Mouse (Mus musculus): ENCODE results near the gene Rassf10. TPM values are rescaled to one million over a fixed set of nuclear protein-coding genes. Genes with fewer than 3 reads are reported as not detected.

The Rassf10 gene
- polyA plus RNA-seq, 1 experiment from 2014 or later, result 6.8 TPM

DNA sequence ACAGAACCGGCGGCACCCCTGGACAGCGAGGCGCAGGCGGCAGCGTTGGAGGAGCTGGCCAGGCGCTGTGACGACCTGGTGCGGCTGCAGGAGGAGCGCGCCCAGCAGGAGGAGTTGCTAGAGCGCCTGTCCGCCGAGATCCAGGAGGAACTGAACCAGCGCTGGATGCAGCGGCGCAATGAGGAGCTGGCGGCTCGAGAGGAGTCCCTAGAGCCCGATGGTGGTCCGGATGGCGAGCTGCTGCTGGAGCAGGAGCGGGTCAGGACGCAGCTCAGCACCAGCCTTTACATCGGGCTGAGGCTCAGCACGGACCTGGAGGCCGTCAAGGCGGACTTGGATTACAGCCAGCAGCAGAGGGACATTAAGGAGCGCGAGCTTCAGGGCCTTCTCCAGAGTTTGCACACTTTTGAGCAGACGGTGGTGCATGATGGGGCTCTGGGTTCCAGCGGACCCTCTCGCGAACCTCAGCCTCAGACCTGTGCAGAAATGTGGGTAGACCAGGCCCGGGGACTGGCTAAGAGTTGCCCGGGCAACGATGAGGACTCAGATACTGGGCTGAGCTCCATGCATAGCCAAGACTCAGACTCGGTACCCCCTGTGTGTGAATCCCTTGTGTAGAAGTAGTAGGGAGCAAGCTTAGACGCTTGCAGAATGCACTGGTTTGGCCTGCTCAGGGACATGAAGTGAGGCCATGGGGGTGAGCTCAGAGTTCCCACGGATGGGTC lies 1.5 kb downstream of the Rassf10 start:
- Histone ChIP-seq H3K36me3 (ENCODE audit: control insufficient read depth, insufficient read depth, low read length) (no peaks in the 10 kb centered on the region), H3K9ac (ENCODE audit: low read length) (peak overlapping the region; percentile 72), H3K27ac (replicated peaks) (peak overlapping the region; percentile 67), H3K27me3 (ENCODE audit: control insufficient read depth, insufficient read depth, low read length) (no peaks in the 10 kb centered on the region; the same call in 1 of the 2 replicates), H3K4me1 (replicated peaks; ENCODE audit: control insufficient read depth, insufficient read depth) (no peaks in the 10 kb centered on the region; the same call in 1 of the 2 replicates), H3K4me3 (ENCODE audit: low read depth, low read length) (peak overlapping the region; percentile 58), H3K4me2 (replicated peaks; ENCODE audit: low read depth) (peak overlapping the region; percentile 86), H3K9me3 (ENCODE audit: control insufficient read depth, low read length) (no peaks in the 10 kb centered on the region)
- WGBS, result 4% methylated on average over 40 of the region's 40 CpGs
- DNase-seq (ENCODE audit: low spot score), result peak; percentile 71
- peak; percentile 35 for ATAC-seq (ENCODE audit: low FRiP score, low TSS enrichment)
- TF ChIP-seq CTCF (IDR thresholded peaks at IDR 0.05; ENCODE audit: low read depth), result peak; percentile 67
- no peak for TF ChIP-seq EP300 (optimal IDR thresholded peaks at IDR 0.05)

DNA sequence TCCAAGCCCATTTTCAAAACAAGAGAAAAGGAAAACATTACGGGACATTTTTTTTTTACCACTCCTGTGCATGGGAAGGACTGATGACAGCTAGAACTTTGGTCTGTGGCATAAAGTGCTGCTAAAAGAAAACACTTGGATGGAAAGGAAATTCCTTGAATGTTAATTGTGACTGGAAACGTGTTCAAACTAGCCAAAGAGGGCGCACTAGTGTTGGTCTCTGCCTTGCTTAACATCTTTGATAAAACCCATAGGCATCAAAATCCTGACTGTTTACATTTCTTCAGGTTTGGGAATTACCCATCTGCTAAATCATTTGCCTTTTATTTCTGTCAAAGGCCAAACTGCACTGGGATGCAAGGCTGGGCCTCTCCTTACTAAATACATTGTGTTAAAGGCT lies 2.2 kb downstream of the Rassf10 start:
- H3K36me3 ChIP-seq (ENCODE audit: control insufficient read depth, insufficient read depth, low read length), result no peaks in the 10 kb centered on the region
- TF ChIP-seq CTCF (IDR thresholded peaks at IDR 0.05; ENCODE audit: low read depth) (peak; percentile 60), EP300 (optimal IDR thresholded peaks at IDR 0.05) (no peak)
- peak overlapping the region; percentile 58 for H3K4me3 ChIP-seq (ENCODE audit: low read depth, low read length)
- no peaks in the 10 kb centered on the region; the same call in 1 of the 2 replicates for H3K4me1 ChIP-seq (replicated peaks; ENCODE audit: control insufficient read depth, insufficient read depth)
- H3K27me3 ChIP-seq (ENCODE audit: control insufficient read depth, insufficient read depth, low read length), result no peaks in the 10 kb centered on the region; the same call in 1 of the 2 replicates
- 30% methylated on average over 3 of the region's 3 CpGs for WGBS
- no peak for DNase-seq (ENCODE audit: low spot score)
- peak overlapping the region; percentile 67 for H3K27ac ChIP-seq (replicated peaks)
- no peaks in the 10 kb centered on the region for H3K9me3 ChIP-seq (ENCODE audit: control insufficient read depth, low read length)
- ATAC-seq (ENCODE audit: low FRiP score, low TSS enrichment), result no peak
- H3K4me2 ChIP-seq (replicated peaks; ENCODE audit: low read depth), result peak overlapping the region; percentile 86
- no peak overlapping the region; the same call in 1 of the 2 replicates for H3K9ac ChIP-seq (ENCODE audit: low read length)

DNA sequence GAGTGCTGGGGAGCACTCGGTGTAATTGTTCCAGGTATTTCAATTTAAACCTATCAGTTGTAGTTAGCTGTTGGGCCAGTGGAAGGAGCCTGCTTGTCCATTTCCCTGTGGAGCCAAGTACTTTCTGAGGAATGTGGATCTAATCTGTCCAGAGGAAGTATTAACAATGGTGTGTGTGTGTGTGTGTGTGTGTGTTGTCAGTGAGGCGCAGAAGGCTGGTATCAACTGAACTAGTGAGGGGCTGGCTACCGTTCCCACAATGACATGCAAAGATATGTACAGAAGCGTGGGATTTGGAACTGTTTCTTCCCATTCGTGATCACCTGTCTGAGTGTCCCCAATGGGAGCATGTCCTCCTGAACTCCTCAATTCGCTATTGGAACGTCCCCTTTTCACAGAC lies 3.2 kb downstream of the Rassf10 start:
- Histone ChIP-seq H3K27ac (replicated peaks) (no peak overlapping the region), H3K4me2 (replicated peaks; ENCODE audit: low read depth) (peak overlapping the region; percentile 86), H3K27me3 (ENCODE audit: control insufficient read depth, insufficient read depth, low read length) (no peaks in the 10 kb centered on the region; the same call in 1 of the 2 replicates), H3K9ac (ENCODE audit: low read length) (no peak overlapping the region), H3K36me3 (ENCODE audit: control insufficient read depth, insufficient read depth, low read length) (no peaks in the 10 kb centered on the region), H3K4me3 (ENCODE audit: low read depth, low read length) (peak overlapping the region; percentile 58; the same call in 1 of the 2 replicates), H3K4me1 (replicated peaks; ENCODE audit: control insufficient read depth, insufficient read depth) (no peaks in the 10 kb centered on the region; the same call in 1 of the 2 replicates), H3K9me3 (ENCODE audit: control insufficient read depth, low read length) (no peaks in the 10 kb centered on the region)
- TF ChIP-seq CTCF (IDR thresholded peaks at IDR 0.05; ENCODE audit: low read depth) (no peak), EP300 (optimal IDR thresholded peaks at IDR 0.05) (no peak)
- ATAC-seq (ENCODE audit: low FRiP score, low TSS enrichment) (no peak), DNase-seq (ENCODE audit: low spot score) (peak; percentile 19)
- 38% methylated on average over 7 of the region's 7 CpGs for WGBS

DNA sequence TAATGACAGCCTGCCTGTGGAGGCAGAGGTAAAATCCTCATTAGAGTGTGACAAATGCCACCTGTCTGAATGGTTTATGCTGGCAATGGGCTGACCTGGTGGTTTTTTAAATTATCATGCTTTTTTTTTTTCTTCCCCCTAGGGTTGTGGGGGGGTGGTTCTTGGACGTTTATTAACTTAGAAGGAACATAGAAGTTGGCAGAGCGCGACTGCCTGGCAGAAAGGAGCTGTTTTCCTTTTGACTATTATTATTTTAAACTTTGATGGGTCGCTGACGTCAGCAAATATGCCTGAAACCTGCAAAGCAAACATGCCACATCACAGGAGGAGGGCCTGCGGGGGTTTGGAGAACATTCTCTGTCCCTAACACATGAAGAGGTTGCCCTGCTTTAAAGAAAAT lies 3.9 kb downstream of the Rassf10 start:
- H3K4me2 ChIP-seq (replicated peaks; ENCODE audit: low read depth), result 0 out of 2 replicates have a peak overlapping the region, but pooled peaks have one; percentile 5
- WGBS, result 42% methylated on average over 6 of the region's 6 CpGs
- DNase-seq (ENCODE audit: low spot score), result no peak
- no peaks in the 10 kb centered on the region for H3K9me3 ChIP-seq (ENCODE audit: control insufficient read depth, low read length)
- TF ChIP-seq CTCF (IDR thresholded peaks at IDR 0.05; ENCODE audit: low read depth), result no peak
- no peak for TF ChIP-seq EP300 (optimal IDR thresholded peaks at IDR 0.05)
- H3K4me3 ChIP-seq (ENCODE audit: low read depth, low read length), result no peak overlapping the region
- H3K36me3 ChIP-seq (ENCODE audit: control insufficient read depth, insufficient read depth, low read length), result no peaks in the 10 kb centered on the region
- H3K9ac ChIP-seq (ENCODE audit: low read length), result no peak overlapping the region
- no peak overlapping the region for H3K27ac ChIP-seq (replicated peaks)
- no peaks in the 10 kb centered on the region; the same call in 1 of the 2 replicates for H3K4me1 ChIP-seq (replicated peaks; ENCODE audit: control insufficient read depth, insufficient read depth)
- no peak for ATAC-seq (ENCODE audit: low FRiP score, low TSS enrichment)
- H3K27me3 ChIP-seq (ENCODE audit: control insufficient read depth, insufficient read depth, low read length), result no peaks in the 10 kb centered on the region; the same call in 1 of the 2 replicates

DNA sequence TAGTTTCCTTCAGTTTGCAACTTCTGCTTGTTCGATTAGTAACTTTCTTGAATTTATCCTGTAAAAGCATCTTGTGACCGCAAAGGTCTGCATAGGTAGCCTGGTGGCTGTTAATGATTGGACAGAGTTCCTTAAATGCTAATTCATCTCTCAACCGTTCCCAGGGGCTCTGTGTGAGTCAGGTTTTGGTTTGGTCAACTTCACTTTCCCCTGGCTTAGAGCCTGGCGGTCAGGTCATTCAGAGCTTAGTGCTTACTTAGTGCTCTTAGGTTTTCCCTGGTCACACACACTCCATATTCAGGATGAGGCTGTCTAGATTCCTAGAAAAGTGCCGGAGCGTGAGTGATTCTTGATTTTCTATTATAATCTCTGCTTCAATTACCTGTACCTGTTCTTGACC lies 12.6 kb downstream of the Rassf10 start:
- Histone ChIP-seq H3K36me3 (ENCODE audit: control insufficient read depth, insufficient read depth, low read length) (no peaks in the 10 kb centered on the region), H3K27me3 (ENCODE audit: control insufficient read depth, insufficient read depth, low read length) (no peaks in the 10 kb centered on the region), H3K4me2 (replicated peaks; ENCODE audit: low read depth) (no peak overlapping the region), H3K9ac (ENCODE audit: low read length) (no peak overlapping the region), H3K4me3 (ENCODE audit: low read depth, low read length) (no peak overlapping the region), H3K4me1 (replicated peaks; ENCODE audit: control insufficient read depth, insufficient read depth) (no peaks in the 10 kb centered on the region), H3K9me3 (ENCODE audit: control insufficient read depth, low read length) (peaks cover 3% of the 10 kb centered on the region; the same call in 1 of the 2 replicates), H3K27ac (replicated peaks) (no peak overlapping the region)
- ATAC-seq (ENCODE audit: low FRiP score, low TSS enrichment) (peak; percentile 56; the same call in 1 of the 2 replicates), DNase-seq (ENCODE audit: low spot score) (peak; percentile 39)
- TF ChIP-seq EP300 (optimal IDR thresholded peaks at IDR 0.05), result no peak
- no peak for TF ChIP-seq CTCF (IDR thresholded peaks at IDR 0.05; ENCODE audit: low read depth)
- 49% methylated on average over 6 of the region's 6 CpGs for WGBS

DNA sequence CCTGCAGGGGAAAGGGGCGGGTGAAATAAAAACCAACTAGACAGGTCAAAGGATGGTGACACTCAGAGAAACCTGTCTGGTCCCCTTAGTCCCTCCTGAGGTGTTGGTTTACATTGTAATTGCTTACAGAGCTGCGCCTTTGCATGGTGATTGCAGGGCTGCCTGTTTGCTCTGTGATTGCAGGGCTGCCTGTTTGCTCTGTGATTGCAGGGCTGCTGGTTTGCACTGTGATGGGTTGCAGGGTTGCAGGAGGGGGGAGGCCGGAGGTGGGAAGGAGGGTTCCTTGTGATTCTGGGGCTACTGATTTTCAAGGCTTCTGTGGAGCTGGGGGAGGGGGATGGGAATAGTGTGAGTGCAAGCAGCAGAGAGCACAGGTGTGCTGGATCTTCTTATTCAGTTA lies 13.0 kb downstream of the Rassf10 start:
- peak; percentile 65 for DNase-seq (ENCODE audit: low spot score)
- WGBS, result 26% methylated on average over 3 of the region's 3 CpGs
- TF ChIP-seq EP300 (optimal IDR thresholded peaks at IDR 0.05) (no peak), CTCF (IDR thresholded peaks at IDR 0.05; ENCODE audit: low read depth) (no peak)
- H3K4me3 ChIP-seq (ENCODE audit: low read depth, low read length), result no peak overlapping the region
- no peak overlapping the region for H3K27ac ChIP-seq (replicated peaks)
- no peaks in the 10 kb centered on the region for H3K36me3 ChIP-seq (ENCODE audit: control insufficient read depth, insufficient read depth, low read length)
- H3K4me2 ChIP-seq (replicated peaks; ENCODE audit: low read depth), result no peak overlapping the region
- H3K9me3 ChIP-seq (ENCODE audit: control insufficient read depth, low read length), result peaks cover 3% of the 10 kb centered on the region; the same call in 1 of the 2 replicates
- H3K27me3 ChIP-seq (ENCODE audit: control insufficient read depth, insufficient read depth, low read length), result no peaks in the 10 kb centered on the region
- peak; percentile 74 for ATAC-seq (ENCODE audit: low FRiP score, low TSS enrichment)
- H3K9ac ChIP-seq (ENCODE audit: low read length), result no peak overlapping the region
- no peaks in the 10 kb centered on the region for H3K4me1 ChIP-seq (replicated peaks; ENCODE audit: control insufficient read depth, insufficient read depth)

Measured in stomach, postnatal 0 days (tissue).